19 mouse cellular contexts compared by ENCODE assay signal in genomic region chr8:102024472-102024871, GRCm38 (mm10).
"Had no signal": no experiment of that assay in that cellular context is flagged by ENCODE, and none has a peak within 500 bp of the region (broad histone marks: within the 10 kb centered on the region; RNA-seq: fewer than 3 reads in every experiment).

No protein-coding gene starts in this region.

- H3K9me3 ChIP-seq: limb, embryonic 12.5 days; limb, embryonic 15.5 days; stomach, embryonic 15.5 days had no signal

- H3K4me1 ChIP-seq: limb, embryonic 12.5 days; limb, embryonic 15.5 days; stomach, embryonic 15.5 days had no signal

- H3K27ac ChIP-seq: left cerebral cortex, adult 2 months; limb, embryonic 12.5 days; limb, embryonic 15.5 days; liver, embryonic 14.5 days; stomach, embryonic 15.5 days had no signal

- ATAC-seq: liver, postnatal 0 days; lung, postnatal 0 days had no signal

- H3K9ac ChIP-seq: limb, embryonic 12.5 days; limb, embryonic 15.5 days; liver, embryonic 14.5 days; liver, postnatal 0 days; lung, embryonic 14.5 days; stomach, embryonic 15.5 days had no signal

- H3K27me3 ChIP-seq: limb, embryonic 12.5 days; limb, embryonic 15.5 days; stomach, embryonic 15.5 days had no signal

- H3K36me3 ChIP-seq: limb, embryonic 12.5 days; limb, embryonic 15.5 days; stomach, embryonic 15.5 days had no signal

- H3K4me2 ChIP-seq: limb, embryonic 12.5 days; limb, embryonic 15.5 days; liver, embryonic 11.5 days; lung, embryonic 14.5 days; midbrain, embryonic 11.5 days; stomach, embryonic 15.5 days had no signal

- H3K4me3 ChIP-seq: left cerebral cortex, adult 2 months; limb, embryonic 12.5 days; limb, embryonic 15.5 days; stomach, embryonic 15.5 days had no signal

- DNase-seq: kidney, adult 2 months; kidney, postnatal 10 days; layer of hippocampus, postnatal 36 days; left cerebral cortex, postnatal 4 days; liver, postnatal 0 days; lung, embryonic 14.5 days; lung, postnatal 36 days; right cerebral cortex, adult 18-20 months; right cerebral cortex, postnatal 14 days; spleen, adult 18-20 months; thymus, postnatal 25 days had no signal
